Mouse (Mus musculus): ENCODE data around the gene Rassf6. TPM values are rescaled to one million over a fixed set of nuclear protein-coding genes. Genes with fewer than 3 reads are reported as not detected.

The Rassf6 gene
- 4.3 and 5.0 TPM in 2 replicates for polyA plus RNA-seq (2016; fragmentation: Nextera tagmentation; extraction: Ambion mirVana)

DNA sequence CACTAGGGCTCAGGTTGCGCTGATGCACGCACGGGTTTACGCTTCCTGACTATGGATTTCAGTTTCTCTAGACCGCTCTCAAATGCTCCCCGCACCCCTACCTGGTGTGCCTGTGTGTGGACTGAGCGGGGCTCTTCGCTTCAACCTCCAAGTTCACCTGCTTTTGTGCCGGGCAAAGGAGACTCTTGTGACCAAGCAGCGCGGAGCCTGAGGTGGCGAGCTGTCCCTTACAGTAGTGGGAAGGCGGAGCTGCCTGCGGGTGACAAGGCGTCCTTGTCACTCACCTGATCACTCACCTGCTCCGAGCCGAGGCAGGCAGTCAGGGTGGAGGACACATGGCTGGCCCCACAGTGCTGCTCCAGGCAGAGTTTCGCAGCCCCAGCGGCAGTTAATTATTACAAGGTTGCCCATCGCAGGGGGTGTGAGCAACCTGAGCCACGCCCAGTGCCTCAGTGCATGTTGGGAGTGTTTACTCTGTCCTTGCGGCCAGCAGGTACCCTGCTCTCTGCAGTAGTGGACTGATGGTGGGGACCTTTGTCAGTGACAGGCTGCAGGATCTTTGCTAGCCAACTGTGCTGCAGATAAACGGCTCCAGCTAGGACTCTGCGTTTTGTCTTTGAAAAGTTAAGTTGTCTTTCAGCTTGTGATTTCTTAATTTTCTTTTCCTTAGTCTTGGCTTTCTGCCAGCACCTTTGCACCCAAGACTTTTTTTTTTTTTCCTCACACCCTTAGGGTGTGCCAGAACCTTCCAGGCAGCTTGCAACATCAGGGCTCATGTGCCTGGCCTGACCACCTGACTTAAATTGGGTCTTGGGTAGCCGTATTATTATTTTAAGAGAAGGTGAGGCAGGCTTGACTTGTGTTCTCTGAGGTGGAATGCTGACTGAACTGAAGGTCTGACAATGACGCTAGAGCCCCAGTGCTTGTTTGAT, at the start of gene Rassf6:
TSS of gene Rassf6 (minus strand) at position 372 of the 932 bp plus-strand sequence.
- peak within 1 kb of the TSS; percentile 64; the same call in 1 of the 2 replicates for H3K27ac ChIP-seq
- H3K36me3 ChIP-seq, result no peaks in the 10 kb centered on the region
- H3K9me3 ChIP-seq (replicated peaks), result no peaks in the 10 kb centered on the region
- peak; percentile 87 for ATAC-seq
- H3K4me2 ChIP-seq, result peak within 1 kb of the TSS; percentile 67
- whole genome bisulfite sequencing (ENCODE audit: insufficient replicate concordance), result 9% methylated on average over 26 of the region's 26 CpGs
- H3K4me1 ChIP-seq, result peaks cover 5% of the 10 kb centered on the region; the same call in 1 of the 2 replicates
- H3K4me3 ChIP-seq, result peak within 1 kb of the TSS; percentile 44
- H3K27me3 ChIP-seq (replicated peaks), result no peaks in the 10 kb centered on the region
- peak within 1 kb of the TSS; percentile 46; the same call in 1 of the 2 replicates for H3K9ac ChIP-seq

DNA sequence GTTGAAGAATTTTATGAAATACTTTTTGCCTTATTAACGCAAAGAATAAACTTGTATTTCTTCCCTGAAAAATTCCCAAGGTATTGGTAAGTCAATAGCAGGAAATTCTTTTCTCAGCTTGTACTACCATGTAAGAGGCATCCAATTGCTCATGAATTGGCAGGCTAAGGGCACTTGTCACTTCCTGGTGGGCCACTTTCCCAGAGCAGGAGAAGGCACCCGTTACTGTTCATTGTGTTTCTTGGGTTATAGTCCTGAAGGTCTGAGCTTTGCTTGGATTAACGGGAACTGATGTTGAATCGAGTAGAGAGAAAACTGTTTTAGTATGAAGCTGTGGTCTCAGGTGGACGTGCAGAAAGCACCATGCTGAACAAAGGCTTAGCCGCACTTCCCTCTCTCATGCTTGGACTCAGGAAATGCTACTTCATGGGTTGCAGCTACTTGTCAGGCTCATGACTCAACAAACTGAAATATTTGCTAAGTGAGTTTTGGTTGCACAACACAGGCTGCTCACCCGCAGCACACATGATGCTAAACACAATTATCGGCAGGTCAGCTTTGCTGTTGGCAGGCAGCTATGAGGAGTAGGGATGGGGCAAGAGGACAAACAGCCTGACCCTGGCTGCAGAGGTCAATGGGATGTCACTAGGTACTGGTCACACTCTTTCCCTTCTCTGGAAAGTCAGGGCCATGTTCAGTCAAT, 49.1 kb upstream of the Rassf6 start:
- WGBS (ENCODE audit: insufficient replicate concordance), result 40% methylated on average over 8 of the region's 8 CpGs
- ATAC-seq, result peak; percentile 65; the same call in 1 of the 2 replicates
- H3K9me3 ChIP-seq (replicated peaks), result no peaks in the 10 kb centered on the region
- no peak overlapping the region for H3K4me2 ChIP-seq
- no peak overlapping the region for H3K4me3 ChIP-seq
- no peak overlapping the region for H3K27ac ChIP-seq
- H3K9ac ChIP-seq, result no peak overlapping the region
- peaks cover 5% of the 10 kb centered on the region; the same call in 1 of the 2 replicates for H3K4me1 ChIP-seq
- H3K27me3 ChIP-seq (replicated peaks), result no peaks in the 10 kb centered on the region
- H3K36me3 ChIP-seq, result no peaks in the 10 kb centered on the region

DNA sequence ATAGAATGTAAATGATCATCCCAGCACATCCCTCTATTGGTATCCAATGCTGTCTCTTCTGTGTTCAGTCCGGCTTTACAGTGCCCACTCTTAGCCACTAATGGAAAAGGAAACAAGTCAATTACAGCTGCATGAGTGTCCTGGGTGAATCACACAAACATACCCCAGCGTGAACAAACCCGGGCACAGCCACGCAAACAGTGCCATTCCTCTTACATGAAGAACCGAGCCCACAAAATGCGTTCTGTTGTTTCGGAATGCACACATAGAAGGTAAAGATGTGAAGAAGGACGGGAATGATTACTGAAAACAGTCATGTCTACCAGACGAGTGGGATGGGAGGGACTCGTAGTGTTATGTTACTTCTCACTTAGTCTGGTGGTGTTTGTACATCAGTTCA, 47.5 kb upstream of the Rassf6 start:
- 84% methylated on average over 10 of the region's 10 CpGs for WGBS (ENCODE audit: insufficient replicate concordance)
- Histone ChIP-seq H3K9me3 (replicated peaks) (no peaks in the 10 kb centered on the region), H3K4me1 (peaks cover 5% of the 10 kb centered on the region; the same call in 1 of the 2 replicates), H3K9ac (no peak overlapping the region), H3K4me2 (no peak overlapping the region), H3K27me3 (replicated peaks) (no peaks in the 10 kb centered on the region), H3K27ac (no peak overlapping the region), H3K36me3 (no peaks in the 10 kb centered on the region), H3K4me3 (no peak overlapping the region)
- ATAC-seq, result no peak

DNA sequence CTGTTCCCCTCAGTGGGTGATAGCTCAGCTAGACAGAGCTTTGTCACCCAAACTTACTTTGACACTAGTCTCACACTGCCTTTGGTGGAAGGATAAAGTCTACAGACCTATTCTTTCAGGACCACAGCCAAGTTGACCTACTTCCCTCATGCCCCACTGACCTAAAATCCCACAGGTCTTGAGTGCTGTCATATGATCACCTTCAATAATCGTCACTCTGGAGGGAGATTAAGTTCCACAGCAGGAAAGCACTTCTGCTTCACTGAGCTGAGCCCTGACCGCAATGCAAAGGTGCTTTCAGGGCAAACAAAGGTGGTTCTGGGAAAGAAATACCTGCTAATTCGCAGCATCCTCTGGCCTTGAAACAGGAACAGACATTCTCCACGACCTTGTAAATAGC, 44.5 kb upstream of the Rassf6 start:
- 49% methylated on average over 4 of the region's 4 CpGs for WGBS (ENCODE audit: insufficient replicate concordance)
- no peak for ATAC-seq
- Histone ChIP-seq H3K4me1 (peaks cover 5% of the 10 kb centered on the region; the same call in 1 of the 2 replicates), H3K27me3 (replicated peaks) (no peaks in the 10 kb centered on the region), H3K9me3 (replicated peaks) (no peaks in the 10 kb centered on the region), H3K4me3 (no peak overlapping the region), H3K9ac (no peak overlapping the region), H3K36me3 (no peaks in the 10 kb centered on the region), H3K4me2 (no peak overlapping the region), H3K27ac (no peak overlapping the region)

DNA sequence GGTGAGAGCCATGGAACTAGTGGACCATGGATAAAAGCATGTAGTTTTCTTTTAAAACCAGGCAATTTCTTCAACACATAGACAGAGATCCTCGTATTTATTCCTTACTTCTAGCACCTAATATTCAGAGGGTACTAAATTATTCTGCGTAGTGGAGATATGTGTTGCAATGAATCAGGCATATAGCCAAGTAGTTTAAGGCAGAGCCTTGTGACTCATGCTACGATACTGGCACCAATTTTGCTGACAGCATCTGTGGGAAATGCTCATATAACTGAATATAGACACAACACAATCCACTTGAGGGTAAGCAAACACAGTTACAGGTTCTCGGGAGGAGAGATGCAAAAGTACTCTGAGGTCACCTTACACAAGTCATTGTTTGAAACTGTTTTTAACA, 41.4 kb upstream of the Rassf6 start:
- H3K9ac ChIP-seq, result no peak overlapping the region
- 73% methylated on average over 4 of the region's 4 CpGs for WGBS (ENCODE audit: insufficient replicate concordance)
- ATAC-seq, result no peak
- H3K4me1 ChIP-seq, result no peaks in the 10 kb centered on the region
- H3K4me3 ChIP-seq, result no peak overlapping the region
- H3K9me3 ChIP-seq (replicated peaks), result no peaks in the 10 kb centered on the region
- H3K27me3 ChIP-seq (replicated peaks), result no peaks in the 10 kb centered on the region
- no peak overlapping the region for H3K4me2 ChIP-seq
- no peaks in the 10 kb centered on the region for H3K36me3 ChIP-seq
- H3K27ac ChIP-seq, result no peak overlapping the region

DNA sequence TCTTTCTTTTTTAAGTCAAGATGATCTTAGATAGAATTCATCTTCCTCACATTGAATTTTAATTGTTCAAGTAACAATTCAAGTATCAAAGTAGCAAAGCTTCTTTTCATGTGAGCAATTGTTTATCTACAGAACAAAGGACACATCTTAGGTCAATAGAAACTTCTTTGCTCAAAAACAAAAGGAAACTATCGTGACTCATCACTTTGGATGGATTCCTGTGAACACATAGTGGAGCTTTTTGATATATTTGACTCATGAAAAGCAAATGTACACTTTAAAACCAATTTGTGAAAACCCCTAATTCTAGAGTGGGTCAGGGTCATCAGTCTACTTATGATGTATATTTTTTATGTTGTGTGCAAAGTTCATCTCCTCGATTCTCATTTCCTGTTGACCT, 37.1 kb upstream of the Rassf6 start:
- Histone ChIP-seq H3K27ac (no peak overlapping the region), H3K4me2 (no peak overlapping the region), H3K4me3 (no peak overlapping the region), H3K9ac (no peak overlapping the region), H3K36me3 (no peaks in the 10 kb centered on the region), H3K4me1 (no peaks in the 10 kb centered on the region), H3K27me3 (replicated peaks) (no peaks in the 10 kb centered on the region), H3K9me3 (replicated peaks) (no peaks in the 10 kb centered on the region)
- no peak for ATAC-seq
- WGBS (ENCODE audit: insufficient replicate concordance), result 57% methylated on average over 2 of the region's 2 CpGs

DNA sequence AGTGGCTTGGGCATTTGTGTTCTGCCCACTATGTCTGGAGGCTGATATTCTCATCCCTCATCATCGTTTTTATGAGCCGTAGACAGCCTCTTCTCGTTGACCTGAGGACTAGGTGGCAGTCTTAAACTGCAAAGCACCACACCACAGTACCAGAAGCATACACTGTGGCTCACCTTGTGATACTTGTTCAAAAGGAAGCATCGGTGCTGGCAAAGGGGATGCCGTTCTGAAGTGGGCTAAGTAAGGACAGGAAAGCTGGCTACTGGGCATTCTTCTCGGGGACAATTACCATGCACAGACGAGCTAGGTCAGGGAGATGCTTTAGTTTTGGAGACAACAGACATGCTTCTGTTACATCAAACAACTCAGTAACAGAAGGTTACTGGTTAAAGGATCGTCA, 21.4 kb upstream of the Rassf6 start:
- no peak overlapping the region for H3K4me2 ChIP-seq
- no peaks in the 10 kb centered on the region for H3K36me3 ChIP-seq
- WGBS (ENCODE audit: insufficient replicate concordance), result 52% methylated on average over 8 of the region's 8 CpGs
- no peak overlapping the region for H3K27ac ChIP-seq
- no peaks in the 10 kb centered on the region for H3K27me3 ChIP-seq (replicated peaks)
- H3K9ac ChIP-seq, result no peak overlapping the region
- ATAC-seq, result no peak
- H3K4me1 ChIP-seq, result no peaks in the 10 kb centered on the region
- H3K9me3 ChIP-seq (replicated peaks), result no peaks in the 10 kb centered on the region
- H3K4me3 ChIP-seq, result no peak overlapping the region

DNA sequence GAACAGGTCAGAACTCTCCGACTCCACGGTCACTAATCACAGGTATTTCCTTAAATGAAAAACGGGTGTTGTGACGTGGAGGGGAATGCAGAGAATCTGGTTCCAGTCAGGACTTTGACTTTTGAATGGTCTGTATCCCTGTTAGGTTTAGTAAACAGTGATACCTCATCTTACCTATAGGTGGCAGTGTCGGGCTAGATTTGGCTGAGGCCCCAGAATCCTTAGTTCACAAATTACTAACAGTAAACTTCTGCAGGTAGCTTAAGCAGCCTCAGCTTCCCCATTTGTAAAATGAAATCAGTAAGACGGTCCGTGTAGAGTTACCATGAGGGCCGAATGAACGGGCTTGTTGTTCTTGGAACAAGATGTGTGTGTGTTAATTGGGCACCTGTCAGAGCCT, 21.0 kb upstream of the Rassf6 start:
- Histone ChIP-seq H3K4me3 (no peak overlapping the region), H3K4me1 (no peaks in the 10 kb centered on the region), H3K36me3 (no peaks in the 10 kb centered on the region), H3K9ac (no peak overlapping the region), H3K4me2 (no peak overlapping the region), H3K9me3 (replicated peaks) (no peaks in the 10 kb centered on the region), H3K27ac (no peak overlapping the region), H3K27me3 (replicated peaks) (no peaks in the 10 kb centered on the region)
- ATAC-seq, result no peak
- whole genome bisulfite sequencing (ENCODE audit: insufficient replicate concordance), result 7% methylated on average over 9 of the region's 9 CpGs

DNA sequence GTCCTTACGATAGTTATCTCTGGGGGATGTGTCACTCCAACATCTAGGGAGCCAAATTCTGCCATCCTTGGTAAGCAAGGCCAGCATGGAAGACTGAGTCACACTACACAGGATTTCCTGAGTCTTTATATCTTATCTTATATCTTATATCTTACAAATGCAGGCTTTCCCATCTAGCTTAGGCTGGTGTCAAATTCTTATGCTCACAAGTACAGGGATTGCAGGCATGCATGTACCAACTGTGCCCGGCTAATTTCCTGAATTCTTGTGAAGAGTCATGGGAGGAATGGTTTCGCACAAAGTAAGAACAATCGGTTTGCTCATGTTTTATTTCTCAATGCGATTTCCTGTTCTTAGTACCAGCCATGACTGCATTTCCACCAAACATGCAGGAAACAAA, 20.0 kb upstream of the Rassf6 start:
- Histone ChIP-seq H3K36me3 (no peaks in the 10 kb centered on the region), H3K9ac (no peak overlapping the region), H3K27ac (no peak overlapping the region), H3K9me3 (replicated peaks) (no peaks in the 10 kb centered on the region), H3K4me2 (no peak overlapping the region), H3K4me1 (no peaks in the 10 kb centered on the region), H3K27me3 (replicated peaks) (no peaks in the 10 kb centered on the region), H3K4me3 (no peak overlapping the region)
- 57% methylated on average over 5 of the region's 5 CpGs for WGBS (ENCODE audit: insufficient replicate concordance)
- no peak for ATAC-seq

DNA sequence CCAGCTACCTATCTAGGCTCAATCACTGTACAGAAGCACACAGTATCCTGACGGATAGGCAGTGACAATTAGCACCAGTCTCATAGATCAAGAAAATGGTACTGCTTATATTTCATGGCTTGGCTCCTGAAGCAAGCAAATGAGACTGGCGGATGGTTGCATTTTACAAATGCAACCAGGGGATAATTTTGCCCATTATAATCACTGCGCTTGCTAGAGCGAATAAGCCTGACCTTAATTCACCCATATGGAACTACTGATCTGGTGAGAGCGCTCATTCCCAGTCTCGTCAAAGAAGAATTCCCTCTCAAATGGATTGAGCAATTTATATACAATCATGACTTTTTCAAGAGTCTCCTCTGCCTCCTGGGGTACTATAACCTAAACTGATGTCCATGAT, 16.2 kb upstream of the Rassf6 start:
- Histone ChIP-seq H3K9me3 (replicated peaks) (no peaks in the 10 kb centered on the region), H3K36me3 (no peaks in the 10 kb centered on the region), H3K4me1 (no peaks in the 10 kb centered on the region), H3K4me3 (no peak overlapping the region), H3K27ac (no peak overlapping the region), H3K27me3 (replicated peaks) (no peaks in the 10 kb centered on the region), H3K9ac (no peak overlapping the region), H3K4me2 (no peak overlapping the region)
- WGBS (ENCODE audit: insufficient replicate concordance), result 78% methylated on average over 6 of the region's 6 CpGs
- no peak for ATAC-seq

DNA sequence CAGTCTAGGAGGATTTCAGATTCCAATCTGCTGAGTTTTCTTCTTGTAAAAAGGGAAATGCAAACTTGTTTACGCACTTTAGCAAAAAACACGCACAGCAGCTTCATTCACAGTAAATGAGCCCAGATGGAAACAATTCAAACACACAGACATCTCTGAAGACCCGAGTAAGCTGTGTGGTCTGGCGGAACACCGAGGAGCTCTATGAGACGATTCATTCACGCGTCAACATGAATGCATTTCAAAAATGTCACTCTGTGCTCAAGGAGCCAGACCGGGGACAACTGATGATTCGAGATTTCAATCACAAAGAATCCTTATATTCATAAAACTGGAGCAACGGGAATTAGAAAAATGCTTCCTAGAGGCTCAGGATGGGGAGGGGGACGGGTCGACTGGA, 15.4 kb upstream of the Rassf6 start:
- Histone ChIP-seq H3K4me1 (no peaks in the 10 kb centered on the region), H3K4me2 (no peak overlapping the region), H3K9me3 (replicated peaks) (no peaks in the 10 kb centered on the region), H3K27me3 (replicated peaks) (no peaks in the 10 kb centered on the region), H3K4me3 (no peak overlapping the region), H3K9ac (no peak overlapping the region), H3K27ac (no peak overlapping the region), H3K36me3 (no peaks in the 10 kb centered on the region)
- no peak for ATAC-seq
- 70% methylated on average over 13 of the region's 13 CpGs for WGBS (ENCODE audit: insufficient replicate concordance)

DNA sequence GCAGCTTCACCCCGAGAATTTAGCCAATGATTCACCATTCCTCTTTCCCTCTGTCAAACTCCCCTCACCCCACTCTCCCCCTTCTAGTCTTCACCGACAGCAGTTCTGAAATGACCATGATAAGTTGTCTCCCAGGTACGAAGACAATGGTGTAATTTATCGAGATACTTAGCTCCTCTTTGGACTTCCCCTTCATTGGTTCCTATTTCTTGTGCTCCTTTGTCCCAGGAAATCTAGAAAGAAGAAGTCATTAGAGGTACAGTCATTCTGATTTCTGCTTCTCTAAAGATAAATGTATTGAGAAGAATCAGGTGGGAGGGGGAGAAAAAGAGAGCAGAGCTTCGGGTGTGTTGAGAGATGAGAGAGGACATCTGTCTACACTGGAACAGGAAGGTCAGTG, 14.3 kb upstream of the Rassf6 start:
- ATAC-seq, result no peak
- Histone ChIP-seq H3K4me1 (no peaks in the 10 kb centered on the region), H3K36me3 (no peaks in the 10 kb centered on the region), H3K9me3 (replicated peaks) (no peaks in the 10 kb centered on the region), H3K27me3 (replicated peaks) (no peaks in the 10 kb centered on the region), H3K4me2 (no peak overlapping the region), H3K27ac (no peak overlapping the region), H3K4me3 (no peak overlapping the region), H3K9ac (no peak overlapping the region)
- 39% methylated on average over 5 of the region's 5 CpGs for WGBS (ENCODE audit: insufficient replicate concordance)

Measured in liver, embryonic 12.5 days (tissue).